Mouse (Mus musculus): ENCODE data around the gene Rab31.

GRCm38 (mm10) chr17:65746314-65746713 lies 26.2 kb downstream of the Rab31 start:
- TF ChIP-seq POLR2A (IDR thresholded peaks at IDR 0.05; ENCODE audit: borderline replicate concordance, control insufficient read depth, low read depth, low read length) (no peak), CTCF (IDR thresholded peaks at IDR 0.05; ENCODE audit: control insufficient read depth, insufficient read depth, low read length) (no peak)

All from bone marrow, adult 2 months (tissue).